Mouse (Mus musculus): ENCODE measurements around the gene CK137956. TPM values are rescaled to one million over a fixed set of nuclear protein-coding genes. Genes with fewer than 3 reads are reported as not detected.

Gene CK137956
- polyA plus RNA-seq, 1 experiment, result not detected

DNA sequence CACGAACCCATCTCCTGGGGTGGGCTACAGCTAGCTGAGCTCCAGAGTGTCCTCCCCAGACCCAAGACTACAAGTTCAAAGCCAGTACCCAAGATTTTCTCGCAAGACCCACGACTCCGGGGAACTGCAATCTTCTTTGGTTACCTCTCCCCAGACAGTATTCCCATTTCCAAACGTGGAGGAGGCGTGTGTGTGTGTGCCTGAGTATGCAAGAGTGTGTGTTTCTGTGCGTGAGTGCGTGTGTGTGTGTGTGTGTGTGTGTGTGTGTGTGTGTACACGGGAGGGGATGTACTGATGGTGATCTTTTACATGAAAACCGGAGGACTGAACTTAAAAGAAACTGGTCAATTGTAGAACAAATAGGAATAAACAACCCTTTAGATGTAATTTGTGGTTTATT is 16.5 kb upstream of the CK137956 start:
- peaks cover 53% of the 10 kb centered on the region for H3K27me3 ChIP-seq (ENCODE audit: control insufficient read depth)
- no peaks in the 10 kb centered on the region for H3K4me1 ChIP-seq (ENCODE audit: control insufficient read depth)
- H3K36me3 ChIP-seq (ENCODE audit: control insufficient read depth), result no peaks in the 10 kb centered on the region
- no peak overlapping the region for H3K4me3 ChIP-seq (replicated peaks)
- no peak for TF ChIP-seq TAL1 (IDR thresholded peaks at IDR 0.05; ENCODE audit: low read length)
- H3K9me3 ChIP-seq (ENCODE audit: control insufficient read depth, low read length), result peaks cover 6% of the 10 kb centered on the region

DNA sequence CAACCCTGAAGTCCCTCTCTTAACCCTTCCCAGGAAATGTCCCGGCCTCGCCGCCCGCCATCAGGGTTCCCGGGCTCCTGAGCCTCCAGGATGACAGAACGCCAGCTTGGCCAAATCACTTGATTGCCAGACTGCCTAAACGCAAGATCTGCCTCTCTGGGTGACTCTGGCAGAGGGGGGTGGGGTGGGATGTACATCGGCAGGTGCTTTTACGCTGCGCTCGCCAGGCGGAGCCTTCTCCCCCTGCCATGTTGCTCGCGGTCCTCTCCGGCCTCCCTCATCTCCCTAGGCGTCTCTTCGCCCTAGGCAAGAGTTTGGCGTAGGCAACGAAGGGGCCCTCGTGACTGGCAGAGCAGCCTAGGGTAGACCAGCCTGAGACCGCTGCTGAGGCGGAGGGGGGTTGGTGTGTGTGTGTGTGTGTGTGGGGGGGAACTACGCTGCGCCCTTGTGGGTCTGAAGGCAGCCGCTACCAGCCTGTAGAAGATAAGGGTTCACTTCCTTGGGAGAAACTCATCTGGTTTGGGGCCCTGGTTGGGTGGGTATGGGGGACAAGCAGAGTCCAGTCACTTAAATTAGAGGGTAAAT is 15.8 kb upstream of the CK137956 start:
- Histone ChIP-seq H3K27me3 (ENCODE audit: control insufficient read depth) (peaks cover 53% of the 10 kb centered on the region), H3K9me3 (ENCODE audit: control insufficient read depth, low read length) (peaks cover 6% of the 10 kb centered on the region)

DNA sequence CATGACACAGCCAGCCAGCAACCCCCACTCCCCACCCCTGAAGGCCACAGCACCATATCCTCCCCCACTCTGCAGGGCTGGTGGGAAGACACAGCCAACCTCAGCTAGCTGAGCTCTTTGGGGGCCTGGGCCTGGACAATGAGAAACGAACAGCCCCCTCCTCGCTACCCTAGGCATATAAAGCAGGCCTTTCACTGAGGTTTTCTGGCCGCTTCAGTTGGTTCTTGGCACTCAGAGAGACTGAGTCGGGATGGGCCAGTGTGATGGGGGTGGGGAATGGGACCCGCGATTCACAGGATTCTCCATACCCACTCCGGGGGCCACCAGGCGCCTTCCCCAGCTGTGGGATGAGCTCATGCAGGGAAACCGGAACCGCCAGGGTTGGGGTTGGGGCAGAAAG is 15.1 kb upstream of the CK137956 start:
- H3K9me3 ChIP-seq (ENCODE audit: control insufficient read depth, low read length), result peaks cover 6% of the 10 kb centered on the region
- peaks cover 53% of the 10 kb centered on the region for H3K27me3 ChIP-seq (ENCODE audit: control insufficient read depth)

More for the DNA sequence above, 15.8 kb upstream of the CK137956 start:
- Histone ChIP-seq H3K4me1 (ENCODE audit: control insufficient read depth) (no peaks in the 10 kb centered on the region), H3K36me3 (ENCODE audit: control insufficient read depth) (no peaks in the 10 kb centered on the region), H3K4me3 (replicated peaks) (no peak overlapping the region)
- TF ChIP-seq TAL1 (IDR thresholded peaks at IDR 0.05; ENCODE audit: low read length) (no peak), GATA1 (IDR thresholded peaks at IDR 0.05; ENCODE audit: low read length) (no peak)

DNA sequence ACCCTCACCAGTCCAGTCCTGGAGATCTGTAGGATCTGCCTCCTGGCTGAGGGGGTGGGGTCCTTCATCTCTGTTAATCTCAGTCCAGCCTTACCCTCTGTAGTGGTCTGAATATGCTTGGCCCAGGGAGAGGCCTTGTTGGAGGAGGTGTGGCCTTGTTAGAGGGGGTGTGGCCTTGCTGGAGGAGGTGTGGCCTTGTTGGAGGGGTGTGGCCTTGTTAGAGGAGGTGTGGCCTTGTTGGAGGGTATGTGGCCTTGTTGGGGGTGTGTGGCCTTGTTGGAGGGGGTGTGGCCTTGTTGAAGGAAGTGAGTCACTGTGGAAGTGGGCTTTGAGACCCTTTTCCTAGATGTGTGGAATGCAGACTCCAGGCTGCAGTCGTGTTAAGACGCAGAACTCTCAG is 13.7 kb upstream of the CK137956 start:
- TF ChIP-seq TAL1 (IDR thresholded peaks at IDR 0.05; ENCODE audit: low read length) (no peak), GATA1 (IDR thresholded peaks at IDR 0.05; ENCODE audit: low read length) (no peak)
- Histone ChIP-seq H3K4me1 (ENCODE audit: control insufficient read depth) (no peaks in the 10 kb centered on the region), H3K9me3 (ENCODE audit: control insufficient read depth, low read length) (peaks cover 6% of the 10 kb centered on the region), H3K27me3 (ENCODE audit: control insufficient read depth) (peaks cover 42% of the 10 kb centered on the region), H3K4me3 (replicated peaks) (no peak overlapping the region), H3K36me3 (ENCODE audit: control insufficient read depth) (no peaks in the 10 kb centered on the region)

More for the DNA sequence above, 15.1 kb upstream of the CK137956 start:
- H3K4me3 ChIP-seq (replicated peaks), result no peak overlapping the region
- TF ChIP-seq GATA1 (IDR thresholded peaks at IDR 0.05; ENCODE audit: low read length) (no peak), TAL1 (IDR thresholded peaks at IDR 0.05; ENCODE audit: low read length) (no peak)
- no peaks in the 10 kb centered on the region for H3K36me3 ChIP-seq (ENCODE audit: control insufficient read depth)
- no peaks in the 10 kb centered on the region for H3K4me1 ChIP-seq (ENCODE audit: control insufficient read depth)

DNA sequence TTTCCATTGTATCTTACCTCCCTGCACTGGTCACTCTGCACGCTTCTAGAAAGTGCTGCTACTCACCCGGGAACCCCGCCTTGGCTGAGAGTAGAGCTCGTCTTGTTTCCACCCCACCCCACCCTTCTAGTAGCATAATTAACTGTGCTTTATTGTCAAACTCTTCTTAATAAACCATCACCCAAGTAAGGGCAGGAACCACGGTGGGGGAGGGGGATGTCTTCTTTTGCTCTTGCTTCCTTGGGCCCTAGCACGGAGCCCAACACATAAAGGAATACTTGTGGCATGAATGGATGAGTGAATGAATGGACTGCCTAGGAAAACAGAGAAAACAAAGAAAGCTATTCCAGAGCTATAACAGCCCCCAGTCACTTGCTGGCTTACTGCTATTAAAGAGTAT is 10.4 kb upstream of the CK137956 start:
- no peaks in the 10 kb centered on the region for H3K4me1 ChIP-seq (ENCODE audit: control insufficient read depth)
- peaks cover 6% of the 10 kb centered on the region for H3K9me3 ChIP-seq (ENCODE audit: control insufficient read depth, low read length)
- H3K27me3 ChIP-seq (ENCODE audit: control insufficient read depth), result peaks cover 9% of the 10 kb centered on the region
- TF ChIP-seq GATA1 (IDR thresholded peaks at IDR 0.05; ENCODE audit: low read length) (no peak), TAL1 (IDR thresholded peaks at IDR 0.05; ENCODE audit: low read length) (no peak)
- H3K36me3 ChIP-seq (ENCODE audit: control insufficient read depth), result no peaks in the 10 kb centered on the region
- no peak overlapping the region for H3K4me3 ChIP-seq (replicated peaks)

DNA sequence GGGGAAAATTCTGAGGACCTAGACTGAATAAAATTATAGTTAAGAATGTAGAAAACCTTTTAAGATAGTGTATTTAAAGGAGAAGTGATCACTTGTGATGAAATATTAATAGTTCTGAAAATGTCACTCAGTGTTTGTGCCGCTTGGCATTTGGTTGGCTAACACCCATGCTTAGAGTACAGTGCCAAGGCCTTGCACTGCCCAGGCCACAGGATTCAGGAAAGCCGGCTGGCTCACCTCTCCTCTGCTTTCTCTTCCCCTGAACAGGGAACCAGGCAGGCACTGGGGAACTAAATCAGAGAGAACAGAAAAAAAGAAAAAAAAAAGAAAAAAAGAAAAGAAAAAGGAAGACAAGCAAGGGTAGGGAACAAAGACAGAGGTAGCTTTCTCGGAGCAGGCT is 2.2 kb upstream of the CK137956 start:
- no peak for TF ChIP-seq TAL1 (IDR thresholded peaks at IDR 0.05; ENCODE audit: low read length)
- TF ChIP-seq GATA1 (IDR thresholded peaks at IDR 0.05; ENCODE audit: low read length), result no peak
- Histone ChIP-seq H3K27me3 (ENCODE audit: control insufficient read depth) (peaks cover 17% of the 10 kb centered on the region), H3K36me3 (ENCODE audit: control insufficient read depth) (no peaks in the 10 kb centered on the region), H3K4me1 (ENCODE audit: control insufficient read depth) (no peaks in the 10 kb centered on the region), H3K4me3 (replicated peaks) (no peak overlapping the region), H3K9me3 (ENCODE audit: control insufficient read depth, low read length) (no peaks in the 10 kb centered on the region)

DNA sequence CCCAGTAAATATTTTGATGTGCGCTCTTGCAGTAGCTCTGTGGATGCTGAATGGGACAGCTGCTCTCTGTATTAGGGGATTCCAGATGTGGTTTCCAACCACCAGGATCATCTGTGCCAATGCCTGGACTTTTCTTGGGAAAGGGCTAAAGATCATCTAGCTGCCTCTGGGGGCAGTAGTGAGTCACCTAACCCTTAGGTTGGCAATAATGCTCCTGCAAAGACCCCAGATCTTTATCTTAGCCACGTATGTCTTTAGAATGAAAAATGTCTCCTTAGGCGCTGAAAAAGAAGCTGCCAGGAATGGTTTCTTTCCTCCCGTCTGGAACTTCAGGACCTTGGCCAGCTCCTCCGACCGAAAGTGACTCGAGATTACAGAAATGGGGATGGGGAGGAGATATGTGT is 731 bp downstream of the CK137956 start:
- no peak for TF ChIP-seq TAL1 (IDR thresholded peaks at IDR 0.05; ENCODE audit: low read length)
- no peak for TF ChIP-seq GATA1 (IDR thresholded peaks at IDR 0.05; ENCODE audit: low read length)
- Histone ChIP-seq H3K4me1 (ENCODE audit: control insufficient read depth) (no peaks in the 10 kb centered on the region), H3K27me3 (ENCODE audit: control insufficient read depth) (peaks cover 17% of the 10 kb centered on the region), H3K9me3 (ENCODE audit: control insufficient read depth, low read length) (0 out of 2 replicates have a peak, but pooled peaks cover 2% of the 10 kb centered on the region), H3K4me3 (replicated peaks) (no peak overlapping the region), H3K36me3 (ENCODE audit: control insufficient read depth) (no peaks in the 10 kb centered on the region)

DNA sequence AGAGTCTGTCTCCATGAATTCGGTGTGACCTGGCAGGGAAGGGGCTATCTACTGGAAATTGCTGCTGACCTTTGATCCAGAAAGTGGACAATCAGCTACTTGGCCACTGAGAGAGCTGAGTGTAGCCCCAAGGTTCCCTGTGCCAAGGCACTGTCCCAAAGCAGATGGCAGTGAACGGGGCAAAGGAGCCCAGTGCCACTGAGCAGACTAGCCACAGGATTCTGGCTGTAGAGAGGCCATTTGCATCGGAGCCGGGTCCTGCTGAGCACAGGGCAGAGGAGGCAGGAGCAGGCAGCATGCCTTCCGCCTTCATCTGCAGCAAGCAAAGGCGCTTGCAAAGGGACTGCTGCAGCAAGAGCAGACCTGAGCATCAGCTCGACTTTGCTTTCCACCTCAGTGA is 1.6 kb downstream of the CK137956 start:
- H3K9me3 ChIP-seq (ENCODE audit: control insufficient read depth, low read length), result 0 out of 2 replicates have a peak, but pooled peaks cover 2% of the 10 kb centered on the region

DNA sequence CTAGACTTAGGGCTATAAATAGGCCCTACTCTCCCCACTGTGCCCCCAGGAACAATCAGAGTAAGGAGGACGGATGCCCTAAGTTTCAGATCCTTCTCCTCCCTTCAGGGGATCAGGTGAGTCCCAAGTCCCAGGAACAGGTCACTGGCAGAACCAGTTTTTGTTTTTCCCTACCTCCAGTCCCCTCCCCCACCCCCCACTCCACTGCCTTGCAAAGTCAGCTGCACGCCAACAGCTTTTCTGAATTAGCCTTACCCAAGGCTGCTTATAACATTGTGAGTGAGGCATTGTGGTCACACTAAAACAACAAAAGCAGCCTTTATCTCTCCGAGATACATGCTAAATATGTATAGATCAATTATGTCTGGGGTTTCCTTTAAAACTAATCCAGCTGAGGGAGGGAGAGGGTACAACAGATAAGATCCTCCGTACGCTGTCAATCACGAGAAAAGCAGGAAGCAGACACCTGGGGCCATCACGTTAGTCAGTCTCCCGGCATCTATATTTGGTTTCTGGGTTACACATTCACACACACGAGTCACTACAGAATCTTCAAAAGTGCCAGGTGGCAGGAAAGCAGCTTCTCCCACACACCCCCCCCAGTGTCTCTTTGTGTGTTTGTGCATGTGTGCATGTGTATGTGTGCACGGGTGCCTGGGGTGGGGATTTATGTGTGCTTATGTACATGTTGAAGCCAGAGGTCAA is 17.6 kb downstream of the CK137956 start:
- no peak for TF ChIP-seq TAL1 (IDR thresholded peaks at IDR 0.05; ENCODE audit: low read length)
- no peak for TF ChIP-seq GATA1 (IDR thresholded peaks at IDR 0.05; ENCODE audit: low read length)
- H3K4me1 ChIP-seq (ENCODE audit: control insufficient read depth), result no peaks in the 10 kb centered on the region
- H3K9me3 ChIP-seq (ENCODE audit: control insufficient read depth, low read length), result peaks cover 59% of the 10 kb centered on the region
- H3K36me3 ChIP-seq (ENCODE audit: control insufficient read depth), result no peaks in the 10 kb centered on the region
- H3K27me3 ChIP-seq (ENCODE audit: control insufficient read depth), result no peaks in the 10 kb centered on the region
- no peak overlapping the region for H3K4me3 ChIP-seq (replicated peaks)

More for the DNA sequence above, 1.6 kb downstream of the CK137956 start:
- no peaks in the 10 kb centered on the region for H3K4me1 ChIP-seq (ENCODE audit: control insufficient read depth)
- H3K4me3 ChIP-seq (replicated peaks), result no peak overlapping the region
- H3K36me3 ChIP-seq (ENCODE audit: control insufficient read depth), result no peaks in the 10 kb centered on the region
- TF ChIP-seq TAL1 (IDR thresholded peaks at IDR 0.05; ENCODE audit: low read length) (no peak), GATA1 (IDR thresholded peaks at IDR 0.05; ENCODE audit: low read length) (no peak)
- peaks cover 17% of the 10 kb centered on the region for H3K27me3 ChIP-seq (ENCODE audit: control insufficient read depth)

All from erythroblast, embryonic 14.5 days (primary cell).